Mouse (Mus musculus): ENCODE measurements at regions not wholly inside any gene's neighbourhood (a gene's known extent, or its start where the extent isn't known, plus 50 kb on each side); places are given as distances from the start of the nearest gene placed in this dataset.

DNA sequence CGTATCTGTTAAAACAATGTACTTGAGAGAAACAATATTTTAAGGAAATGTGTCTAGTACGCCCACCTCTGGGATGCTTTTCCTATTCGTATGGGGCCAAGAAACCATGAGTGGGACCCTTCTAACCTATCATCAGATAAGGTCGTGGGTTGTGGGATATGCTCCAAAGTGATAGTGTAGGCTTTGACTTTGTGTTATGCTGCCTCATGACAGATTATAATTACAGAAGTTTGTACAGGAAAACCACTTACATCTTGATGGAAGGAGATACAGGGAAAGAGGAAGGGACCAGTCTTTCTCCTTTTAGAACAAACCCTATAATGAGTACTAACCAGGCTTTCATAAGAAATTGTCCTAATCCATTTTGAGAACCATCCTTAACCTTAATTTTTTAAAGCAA is 123.1 kb upstream of the Brinp1 start:
- TF ChIP-seq CTCF (IDR thresholded peaks at IDR 0.05; ENCODE audit: extremely low read depth, insufficient read depth, low read length) (no peak), POLR2A (IDR thresholded peaks at IDR 0.05; ENCODE audit: extremely low read depth, insufficient read depth, low read length) (no peak)

All from cortical plate, adult 2 months (tissue).